Mouse (Mus musculus): ENCODE results near the gene Ppp1r14c.
A peak's percentile ranks its signal among the peaks of the same experiment; 100 is the strongest.
"Not testable (repeated sequence)": the region's sequence is repeated elsewhere in the genome, so short reads cannot be mapped to it uniquely, and the experiment has no call there.

Gene Ppp1r14c

DNA sequence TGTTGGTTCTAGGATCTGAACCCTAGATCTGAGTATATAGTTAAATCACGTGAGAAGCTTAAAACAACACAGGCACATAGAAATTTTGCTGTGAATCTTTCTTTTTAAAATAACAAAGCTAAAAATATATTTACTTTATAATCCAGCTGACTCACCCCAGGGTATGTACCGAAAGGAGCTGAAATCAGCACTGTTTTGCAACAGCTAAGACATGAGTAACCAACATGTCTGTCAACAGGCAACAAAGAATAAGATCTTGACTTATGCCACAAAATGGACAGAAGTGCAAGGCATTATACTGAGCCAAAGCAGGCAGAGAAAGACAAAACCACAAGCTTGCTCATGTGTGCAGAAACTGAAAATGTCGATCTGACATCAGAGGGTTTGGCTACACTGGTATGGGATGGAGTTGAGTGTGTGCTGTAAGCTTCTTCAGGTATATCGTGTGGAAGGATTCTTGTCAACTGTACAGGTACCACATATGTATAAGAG, 100.3 kb downstream of the Ppp1r14c start:
- DNase-seq (ENCODE audit: low spot score in 2 of 2): no peak

DNA sequence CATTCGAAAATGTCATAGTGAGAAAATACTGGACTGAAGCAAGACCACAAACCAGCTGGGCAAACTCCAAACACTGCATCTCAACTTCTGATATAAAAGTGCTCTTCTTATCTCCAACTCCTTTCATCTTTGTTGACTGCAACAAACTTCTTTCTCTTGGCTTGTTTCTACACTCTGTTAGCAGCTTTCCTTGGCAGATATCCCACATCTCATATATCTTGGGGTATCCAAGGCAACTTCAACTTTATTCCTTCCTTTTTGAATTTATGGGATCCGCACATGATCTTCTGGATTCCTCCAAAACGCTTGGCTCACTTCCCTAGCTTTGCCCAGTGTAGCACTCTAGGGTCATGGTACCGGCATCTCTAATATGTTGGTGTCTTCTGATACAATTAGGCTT, 102.7 kb downstream of the Ppp1r14c start:
- DNase-seq (ENCODE audit: low spot score in 2 of 2): no peak

- DNase-seq (ENCODE audit: low spot score in 2 of 2): no peak
These were observed 110.8 kb downstream of the Ppp1r14c start for GRCm38 (mm10) chr10:3476611-3477010.

DNA sequence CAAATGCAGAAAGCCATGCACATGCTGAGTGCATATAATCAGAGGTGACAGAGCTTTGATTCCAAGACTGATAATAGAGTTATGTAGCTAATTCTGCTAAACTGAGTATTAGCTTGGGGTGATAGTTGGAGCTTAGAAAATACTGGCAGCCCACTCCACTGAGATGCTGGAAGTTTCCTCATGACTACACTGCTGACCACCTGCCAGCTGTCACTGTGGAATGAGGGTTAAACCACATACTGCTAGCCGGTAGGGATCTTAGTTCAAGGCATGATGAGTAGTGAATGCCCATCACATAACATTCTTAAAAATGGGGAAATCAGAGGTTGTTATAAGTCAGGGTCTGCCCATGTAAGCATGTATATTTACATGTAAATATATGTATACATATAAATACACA, 113.9 kb downstream of the Ppp1r14c start:
- no peak for DNase-seq (ENCODE audit: low spot score in 2 of 2)

GRCm38 (mm10) chr10:3490052-3490451, 124.2 kb downstream of the Ppp1r14c start:
- no peak for DNase-seq (ENCODE audit: low spot score in 2 of 2)

DNA sequence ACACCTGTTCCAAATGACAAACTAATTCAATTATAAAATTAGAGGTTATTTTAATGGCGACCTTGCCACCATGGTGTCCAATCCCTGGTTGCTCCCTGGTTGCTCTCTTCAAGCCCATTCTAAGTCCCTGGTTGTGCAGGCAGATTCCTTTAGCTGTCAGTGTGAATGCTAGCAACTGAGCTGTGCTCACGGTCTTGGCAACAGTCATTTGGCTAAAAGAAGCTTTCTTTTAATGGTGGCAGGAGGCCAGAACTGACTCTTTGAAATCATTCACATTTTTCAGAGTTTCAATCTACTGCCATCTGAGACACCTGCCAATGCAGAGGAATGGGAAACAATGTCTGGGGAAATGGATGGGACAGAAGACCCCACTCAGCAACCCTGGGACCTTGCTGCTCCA, 130.9 kb downstream of the Ppp1r14c start:
- no peak for DNase-seq (ENCODE audit: low spot score in 2 of 2)

GRCm38 (mm10) chr10:3500846-3501245, 135.0 kb downstream of the Ppp1r14c start:
- DNase-seq (ENCODE audit: low spot score in 2 of 2): not testable (repeated sequence)

DNA sequence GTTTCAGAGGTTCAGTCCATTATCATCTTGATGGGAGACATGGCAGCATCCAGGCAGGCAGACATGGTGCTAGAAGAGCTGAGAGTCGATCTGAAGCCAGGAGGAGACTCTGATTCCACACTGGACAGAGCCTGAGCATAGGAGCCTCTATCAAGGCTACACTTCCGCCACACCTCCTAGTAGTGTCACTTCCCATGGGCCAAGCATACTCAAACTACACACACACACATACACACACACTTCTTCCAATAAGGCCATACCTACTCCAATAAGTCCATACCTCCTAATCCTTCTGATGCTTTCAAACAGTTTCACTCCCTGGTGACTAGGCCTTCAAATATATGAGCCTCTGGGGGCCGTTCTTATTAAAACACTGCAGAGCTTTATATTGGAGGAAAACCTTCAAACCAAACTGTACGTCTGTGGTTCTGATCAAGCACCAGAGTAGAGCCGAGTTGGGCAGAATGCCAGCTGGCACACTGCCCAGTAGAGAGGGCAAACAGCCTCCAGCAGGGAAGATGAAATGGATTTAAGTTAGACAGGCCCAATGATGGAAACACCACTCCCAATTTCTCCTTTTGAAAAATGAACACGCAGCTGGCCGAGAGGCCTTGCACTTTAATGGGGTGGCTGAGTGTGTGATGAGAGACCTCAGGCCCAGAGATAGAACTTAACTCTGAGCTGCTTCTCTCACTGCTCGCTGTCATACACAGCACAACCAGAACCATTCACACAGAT, 141.8 kb downstream of the Ppp1r14c start:
- peak; percentile 22 for DNase-seq (ENCODE audit: low spot score in 2 of 2)

DNA sequence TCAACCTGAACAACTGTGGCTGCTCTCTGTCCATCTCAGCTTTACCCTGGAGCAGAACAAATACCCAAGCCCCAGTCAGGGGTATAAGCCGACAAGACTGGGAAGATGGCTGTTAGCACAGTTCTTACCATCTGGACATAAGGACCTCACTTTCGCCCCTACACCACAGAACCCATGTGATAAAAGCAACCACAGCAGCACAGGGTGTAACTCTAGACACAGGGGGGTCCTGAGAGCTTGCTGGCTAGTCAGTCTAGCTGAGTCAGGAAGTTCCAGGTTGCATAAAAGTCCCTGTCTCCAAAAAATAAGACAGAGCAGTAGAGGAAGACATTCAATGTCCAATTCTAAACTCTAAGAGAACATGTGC, 142.3 kb downstream of the Ppp1r14c start:
- no peak for DNase-seq (ENCODE audit: low spot score in 2 of 2)

GRCm38 (mm10) chr10:3508746-3509145, 142.9 kb downstream of the Ppp1r14c start:
- no peak for DNase-seq (ENCODE audit: low spot score in 2 of 2)

- DNase-seq (ENCODE audit: low spot score in 2 of 2): no peak
These were observed 143.9 kb downstream of the Ppp1r14c start for GRCm38 (mm10) chr10:3509663-3510277.

DNA sequence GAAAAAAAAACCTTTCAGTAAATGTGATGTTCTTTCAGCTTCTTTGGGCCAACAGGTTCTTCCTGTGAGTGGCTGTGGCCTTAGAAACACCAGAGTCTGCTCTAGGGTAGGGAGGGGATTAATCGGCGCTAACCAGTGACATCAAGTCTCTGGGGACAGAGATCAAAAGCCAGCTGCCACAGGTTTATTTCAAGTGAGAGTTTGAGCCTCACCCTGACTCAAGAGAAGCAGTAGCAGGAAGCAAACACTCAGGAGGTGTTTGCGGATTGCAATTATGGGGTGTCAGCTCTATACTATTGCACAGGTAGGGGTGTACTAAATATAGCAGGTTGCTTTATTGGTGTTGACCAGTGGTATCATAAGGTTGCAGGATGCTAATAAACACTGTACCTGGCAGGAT, 144.6 kb downstream of the Ppp1r14c start:
- DNase-seq (ENCODE audit: low spot score in 2 of 2): no peak

GRCm38 (mm10) chr10:3511401-3511800, 145.5 kb downstream of the Ppp1r14c start:
- no peak for DNase-seq (ENCODE audit: low spot score in 2 of 2)

DNA sequence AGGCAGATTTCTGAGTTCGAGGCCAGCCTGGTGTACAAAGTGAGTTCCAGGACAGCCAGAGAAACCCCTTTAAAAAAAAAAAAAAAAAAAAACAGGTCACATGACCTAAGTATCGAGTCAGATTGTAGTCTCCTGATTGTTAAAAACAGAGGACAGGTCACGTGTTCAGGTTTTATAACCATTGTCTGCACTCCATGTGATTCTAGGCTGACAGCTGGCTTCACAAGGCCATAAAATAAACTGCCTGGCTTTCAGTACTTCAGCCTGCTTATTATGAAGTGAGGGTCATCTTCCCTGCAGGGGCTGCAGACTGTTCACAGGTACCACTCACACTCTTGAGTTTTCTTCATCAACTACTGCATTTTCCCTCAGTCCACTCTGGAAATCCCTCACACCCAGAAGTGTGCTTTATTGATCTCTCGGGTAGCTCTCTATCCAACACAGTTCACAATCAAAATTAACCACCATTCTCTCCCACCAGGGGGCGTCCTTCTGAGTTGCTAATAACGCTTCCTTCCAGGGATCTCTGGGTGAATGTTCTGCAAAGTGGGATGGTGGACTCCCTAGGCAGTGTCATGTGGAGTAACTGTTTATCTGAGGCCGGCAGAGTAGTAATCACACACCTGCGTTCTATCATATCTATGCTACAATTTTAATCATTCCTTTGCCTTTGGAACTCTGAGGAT, 146.9 kb downstream of the Ppp1r14c start:
- no peak for DNase-seq (ENCODE audit: low spot score in 2 of 2)

DNA sequence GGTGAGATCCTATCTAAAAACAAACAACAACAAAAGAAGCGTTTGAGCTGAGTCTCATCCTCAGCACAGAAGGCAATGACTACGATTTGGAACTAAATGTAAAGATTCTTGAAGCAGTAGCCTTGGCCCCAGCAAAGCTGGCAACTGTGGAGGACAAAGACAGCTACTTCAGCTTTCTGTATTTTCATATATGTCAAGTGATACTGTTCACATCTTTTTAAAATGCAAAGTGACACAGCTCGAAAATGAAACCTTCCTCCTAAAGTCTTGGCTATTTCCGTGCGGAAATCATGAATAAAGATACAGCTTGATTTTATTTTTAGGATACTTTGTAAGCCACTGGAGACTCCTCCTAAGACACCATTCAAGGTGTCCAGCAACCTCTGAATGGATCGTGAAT, 148.1 kb downstream of the Ppp1r14c start:
- no peak for DNase-seq (ENCODE audit: low spot score in 2 of 2)

All from urinary bladder, adult 18-20 months (tissue).